Mouse (Mus musculus) left cerebral cortex, postnatal 25 days (tissue): ENCODE measurements at regions not wholly inside any gene's neighbourhood (a gene's known extent, or its start where the extent isn't known, plus 50 kb on each side); places are given as distances from the start of the nearest gene placed in this dataset.
A peak's percentile ranks its signal among the peaks of the same experiment; 100 is the strongest.

Experiments used
- DNase-seq, 2 experiments: peaks; one replicate each; pipeline ENCODE4 v3.0.0; 2022; ENCODE audit warnings: low spot score in 2 of 2, mixed read lengths in 1 of 2
- intact Hi-C: fragments of 180-260 bp; cut with DNase I; formaldehyde crosslinking; loops from one replicate; pipeline ENCODE4 v1.15.1; 2025

DNA sequence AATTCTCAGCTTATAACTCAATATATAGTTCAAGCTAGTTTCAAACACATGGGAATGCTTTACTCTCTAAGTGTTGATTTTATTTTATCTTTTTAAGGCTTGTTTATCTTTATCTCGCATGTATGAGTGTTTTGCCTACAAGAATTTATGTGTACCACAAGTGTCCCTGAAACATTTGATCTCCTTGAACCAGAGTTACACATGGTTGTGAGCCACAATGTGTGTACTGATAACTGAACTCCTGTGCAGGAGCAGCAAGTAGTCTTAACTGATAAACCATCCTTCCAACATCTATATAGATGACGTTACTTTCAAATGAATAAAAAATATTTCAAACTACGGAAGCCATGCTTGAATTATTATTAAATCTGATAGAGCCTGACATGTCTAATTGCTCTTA is 104.5 kb downstream of the Pabpc4l start:
- DNase-seq = no peak
- intact Hi-C loops = loop anchor here (5.0 kb wide), 1 partner anchor 239 kb away; no protein-coding TSS in a partner anchor

DNA sequence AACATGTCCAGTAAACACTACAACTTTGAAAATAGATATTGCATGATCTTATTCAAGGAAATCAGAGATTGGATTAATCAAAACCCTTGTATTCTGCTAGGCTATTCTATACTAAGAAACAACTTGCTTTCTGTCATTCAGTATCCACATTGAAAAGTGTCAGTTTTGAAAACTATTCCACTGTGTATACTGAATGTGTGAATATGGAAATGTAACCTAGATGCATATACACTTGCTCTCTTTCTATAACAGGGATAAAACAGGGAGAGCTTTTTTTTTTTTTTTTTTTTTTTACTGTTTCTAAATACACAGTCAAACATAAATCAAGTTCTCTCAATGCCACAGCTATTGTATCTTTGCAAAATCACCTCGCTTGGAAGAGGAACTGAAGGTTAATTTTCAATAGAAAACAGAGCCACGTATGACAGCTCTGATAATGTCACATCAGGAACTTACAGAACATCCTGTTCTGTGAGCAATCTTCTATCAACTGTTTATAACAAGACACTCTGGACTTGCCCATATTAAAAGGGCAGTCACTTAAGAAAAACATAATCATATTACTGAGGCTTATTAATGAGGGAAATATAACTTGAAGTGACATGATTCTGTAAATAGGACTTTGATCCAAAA is 107.3 kb downstream of the Pabpc4l start:
- DNase-seq = no peak
- intact Hi-C loops = loop anchor here (5.0 kb wide), 1 partner anchor 242 kb away; no protein-coding TSS in a partner anchor

DNA sequence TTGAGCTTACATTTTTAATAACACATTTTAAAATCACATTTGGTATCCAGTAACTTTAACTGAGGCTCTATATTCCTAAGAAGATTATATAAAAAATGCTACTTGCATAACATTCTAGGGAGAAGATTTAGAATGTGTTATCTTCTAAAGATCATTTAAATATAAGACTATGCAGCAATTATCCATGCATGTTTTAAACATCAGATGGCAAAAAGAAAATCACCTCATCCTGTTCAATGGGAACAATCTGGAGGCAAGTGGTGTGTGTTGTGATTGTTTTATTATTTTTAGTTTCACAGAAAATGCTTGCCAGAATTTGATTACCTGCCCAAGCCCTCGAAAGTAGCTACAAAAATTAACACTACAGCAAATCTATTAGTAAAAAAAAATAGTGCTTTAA is 113.5 kb downstream of the Pabpc4l start:
- intact Hi-C loops = loop anchor here (10.0 kb wide), 1 partner anchor 370 kb away; no protein-coding TSS in a partner anchor

DNA sequence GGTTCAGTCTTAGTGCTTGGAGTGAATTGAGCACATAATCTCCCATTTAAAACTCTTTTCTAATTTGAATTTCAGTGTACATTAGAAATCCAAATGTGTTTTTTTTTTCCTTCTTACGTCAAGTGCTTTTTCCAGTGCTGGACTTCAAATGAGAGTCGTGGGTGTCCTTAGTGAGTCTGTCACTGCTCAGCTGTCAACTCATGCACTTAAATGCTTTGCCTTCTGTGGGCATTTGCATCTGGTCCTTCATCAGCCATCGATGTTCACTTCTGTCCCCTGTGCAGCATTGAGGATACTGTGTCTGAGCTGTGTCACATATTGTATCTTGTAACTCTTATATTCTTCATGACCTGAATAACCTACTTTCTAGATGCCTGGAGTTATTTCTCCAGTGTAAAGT is 123.1 kb downstream of the Pabpc4l start:
- intact Hi-C loops = no loop called here
- peak in 1 of 2 experiments; percentile 73 for DNase-seq

More for the DNA sequence above, 113.5 kb downstream of the Pabpc4l start:
- peak in 1 of 2 experiments; percentile 56 for DNase-seq
